Mouse (Mus musculus) CH12F3 (cell line): ENCODE measurements around the gene Pex14.

Source experiments
- in situ Hi-C: fragments of 300-500 bp; cut with MboI; formaldehyde crosslinking; loops from 2 replicates; pipeline ENCODE4 v1.14.3; 2020; ENCODE audit warnings: low sequenced_read_pairs

Gene Pex14

DNA sequence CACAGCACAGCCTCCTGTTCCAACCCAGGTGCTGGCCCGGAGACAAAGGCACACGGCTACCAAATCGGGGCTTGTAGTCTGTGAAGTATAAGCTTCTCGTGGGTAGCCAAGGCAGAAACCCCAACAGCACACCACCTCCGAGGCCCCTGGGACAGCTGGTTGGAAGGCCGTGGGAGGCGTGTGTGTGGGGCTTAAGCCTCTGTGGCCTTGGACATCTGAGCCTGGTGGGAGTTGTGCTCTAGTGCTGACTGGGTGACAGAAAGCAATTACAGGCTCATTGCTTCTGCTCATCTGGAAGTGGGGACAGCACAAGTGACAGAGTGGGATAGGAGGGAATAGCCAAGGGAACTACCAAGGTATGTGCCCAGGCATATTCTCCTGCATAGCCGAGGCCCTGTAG is 175.7 kb downstream of the Pex14 start:
- in situ Hi-C loops = no loop called here

DNA sequence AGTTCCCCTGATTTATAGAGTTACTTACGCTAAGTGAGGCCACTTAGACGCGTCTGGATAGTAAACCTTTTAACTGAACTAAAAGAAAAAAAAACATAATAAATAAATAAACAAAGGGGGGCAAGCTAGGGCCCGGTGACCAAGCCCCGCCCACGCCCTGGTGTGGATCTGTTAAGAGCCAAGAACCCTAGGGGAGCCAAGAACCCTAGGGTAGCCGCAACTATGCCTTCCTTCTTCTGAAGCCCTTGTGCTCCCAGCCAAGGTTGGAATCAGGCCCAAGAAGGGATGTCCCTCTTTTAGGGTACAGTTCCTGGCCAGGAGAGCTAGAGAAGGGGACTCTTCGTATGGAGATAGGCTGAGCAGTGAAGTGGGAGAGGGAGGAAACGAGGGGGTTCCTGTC is 176.3 kb downstream of the Pex14 start:
- in situ Hi-C loops = no loop called here

DNA sequence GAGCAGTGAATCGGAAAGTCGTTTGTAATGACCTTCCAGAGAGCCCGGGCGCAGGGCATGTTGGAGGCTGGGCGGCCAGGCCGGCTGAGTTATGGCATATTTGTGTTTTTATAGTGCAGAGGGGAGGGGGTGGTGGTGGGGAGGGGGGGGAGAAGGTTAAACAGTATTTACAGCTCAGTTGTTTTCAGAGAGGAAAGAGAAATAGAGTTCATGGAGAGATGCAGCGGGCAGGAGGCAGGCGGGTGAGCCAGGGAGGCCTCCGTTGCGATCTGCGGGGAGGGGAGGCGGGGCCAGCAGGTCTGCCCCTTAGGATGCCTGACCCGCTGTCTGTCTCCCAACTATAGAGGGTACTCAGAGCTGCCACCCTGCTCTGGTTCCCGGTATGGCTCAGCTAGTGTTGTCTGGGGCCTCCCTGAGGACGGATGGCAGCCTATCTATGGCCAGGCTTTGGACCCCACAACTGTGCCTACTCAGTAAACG is 177.4 kb downstream of the Pex14 start:
- in situ Hi-C loops = no loop called here

DNA sequence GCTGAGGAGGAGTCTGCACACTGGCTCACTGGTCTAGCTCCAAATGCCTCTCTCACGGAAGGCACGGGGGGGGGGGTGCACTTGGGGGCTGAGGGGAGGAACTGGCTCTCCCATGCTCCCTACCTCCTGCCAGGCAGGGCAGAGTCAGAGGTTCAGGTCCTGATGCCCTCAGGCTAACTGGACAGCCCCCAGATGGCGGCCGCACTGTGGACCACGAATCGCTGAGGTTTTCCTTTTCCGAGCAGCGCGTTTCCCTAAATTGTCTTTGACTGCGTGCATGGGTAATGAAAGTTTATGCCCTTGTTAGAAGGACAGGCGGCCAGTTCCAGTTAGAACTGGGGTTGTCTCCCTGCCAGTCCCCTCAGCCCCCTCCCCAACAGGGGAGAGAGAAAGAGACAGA is 179.1 kb downstream of the Pex14 start:
- in situ Hi-C loops = no loop called here

DNA sequence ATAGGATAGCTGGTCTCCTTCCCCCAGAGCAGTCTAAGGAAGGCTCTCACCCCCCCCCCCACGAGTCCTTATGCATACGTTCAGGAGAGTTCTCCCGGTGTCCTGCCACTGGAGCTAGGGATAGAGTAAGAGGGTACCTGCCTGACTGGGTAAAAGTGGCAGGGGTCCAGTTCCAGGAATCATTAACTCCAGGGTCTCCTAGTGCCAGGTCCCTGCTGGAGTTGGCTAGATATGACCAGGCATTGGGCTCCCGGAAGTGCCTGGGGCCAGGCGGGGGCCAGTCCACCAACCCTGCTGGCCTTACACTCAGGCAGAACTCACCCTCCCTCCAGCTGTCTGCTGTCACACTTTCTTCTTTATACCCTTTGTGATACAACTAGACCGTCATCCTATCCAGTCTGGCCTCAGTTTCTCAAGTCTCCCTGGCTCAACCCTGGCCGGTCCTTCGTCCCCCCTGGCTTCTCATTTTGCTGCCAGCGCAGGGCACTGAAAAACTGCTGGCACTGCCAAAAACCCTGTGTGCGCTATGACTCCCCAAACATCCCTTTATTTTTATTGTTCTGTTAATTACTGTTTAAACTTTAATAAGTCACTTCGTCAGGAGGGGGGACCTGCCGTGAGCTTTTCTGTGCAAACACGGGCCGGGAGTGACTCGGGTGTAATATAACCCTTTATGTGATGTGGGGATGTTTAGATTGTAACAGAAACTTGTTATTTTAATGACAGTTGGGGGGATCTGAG is 180.8 kb downstream of the Pex14 start:
- in situ Hi-C loops = no loop called here

DNA sequence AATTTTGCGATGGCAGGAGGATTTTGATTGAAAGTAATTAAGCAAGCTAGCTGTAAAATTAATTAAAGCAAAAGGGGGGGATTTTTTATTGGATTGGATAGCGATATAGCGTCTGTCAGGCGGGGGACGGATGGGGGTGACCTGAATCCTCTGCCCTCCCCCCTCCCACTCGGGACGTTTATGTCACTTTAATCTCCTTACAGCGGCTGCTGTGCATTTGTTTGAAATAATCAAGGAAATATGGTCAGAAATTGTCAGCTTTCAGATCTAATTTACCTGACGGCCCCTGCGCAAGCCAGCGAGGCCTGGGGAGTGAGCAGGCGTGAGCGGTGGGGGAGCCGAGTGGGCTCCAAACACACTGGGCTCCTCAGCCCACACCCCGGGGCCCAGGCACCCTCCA is 183.8 kb downstream of the Pex14 start:
- in situ Hi-C loops = no loop called here

DNA sequence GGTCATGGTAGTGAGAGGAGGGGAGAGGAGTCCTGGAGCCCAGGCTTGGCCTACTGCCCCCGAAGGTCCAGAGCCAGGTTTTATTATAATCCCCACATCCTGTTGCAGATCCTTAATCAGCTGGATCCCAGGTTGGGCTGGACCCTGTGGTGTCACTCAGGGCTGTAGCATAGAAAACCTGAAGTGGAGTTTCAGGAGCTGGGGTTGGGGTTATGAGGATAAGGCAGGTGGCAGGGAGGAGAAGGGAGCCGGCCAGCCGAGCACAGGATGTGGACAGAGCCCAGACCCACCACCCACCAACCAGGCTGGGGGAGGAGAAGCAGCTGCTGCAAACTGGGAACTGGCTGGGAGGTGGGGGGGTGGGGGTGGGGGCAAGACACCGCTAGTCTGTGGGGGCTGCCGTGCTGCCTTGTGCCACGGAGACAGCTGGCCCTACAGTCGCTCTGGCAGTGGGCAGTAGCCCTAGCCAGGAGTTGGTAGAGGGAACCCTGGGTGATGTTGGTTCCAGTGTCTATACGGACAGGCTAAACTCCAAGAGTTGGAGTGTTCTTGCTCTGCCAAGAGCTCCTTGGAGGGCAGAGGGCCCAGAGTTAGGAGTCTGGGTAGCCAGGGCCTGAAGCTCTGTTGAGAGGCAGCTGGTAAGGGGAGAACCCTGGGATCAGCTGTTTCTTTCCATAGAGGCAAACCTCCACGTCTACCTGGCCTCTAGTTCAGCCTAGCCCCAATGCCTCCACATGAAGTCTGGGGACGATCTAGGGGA is 184.6 kb downstream of the Pex14 start:
- in situ Hi-C loops = no loop called here

DNA sequence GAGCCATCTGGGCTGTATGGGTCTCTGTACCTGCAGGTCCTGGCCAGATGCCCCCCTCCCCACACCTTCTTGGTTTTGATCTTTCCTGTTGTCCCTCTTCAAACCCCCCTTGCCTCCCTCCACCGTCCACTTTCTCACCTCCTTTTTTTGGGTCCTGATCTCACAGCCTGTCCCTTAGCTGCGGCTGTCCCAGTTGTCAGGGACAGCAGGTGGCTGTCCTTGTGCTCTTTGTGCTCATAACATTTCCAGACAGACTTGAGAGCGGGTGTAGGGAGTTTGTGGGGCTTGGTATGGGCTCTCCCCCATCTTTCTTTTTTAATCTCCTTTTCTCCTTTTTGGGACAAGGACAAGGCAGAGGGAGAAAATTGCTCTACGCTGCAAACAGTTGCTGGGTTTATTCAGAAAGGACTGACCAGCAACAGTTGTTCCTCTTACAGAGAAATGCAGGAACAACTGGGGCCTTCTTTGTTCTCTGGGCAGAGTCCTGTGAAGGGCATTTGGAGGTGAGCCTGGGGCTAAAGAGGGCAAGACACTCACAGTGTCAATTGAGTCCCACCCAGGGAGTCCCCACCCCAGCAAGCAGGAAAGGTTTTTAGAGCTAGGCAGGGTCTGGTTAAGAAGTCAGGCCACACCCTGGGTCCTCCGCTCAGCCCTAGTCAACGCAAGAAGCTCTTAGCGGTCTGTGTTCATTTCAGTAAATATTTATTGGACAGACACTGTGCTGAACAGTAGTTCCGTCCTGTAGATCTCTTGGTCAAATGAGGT is 186.7 kb downstream of the Pex14 start:
- in situ Hi-C loops = no loop called here

DNA sequence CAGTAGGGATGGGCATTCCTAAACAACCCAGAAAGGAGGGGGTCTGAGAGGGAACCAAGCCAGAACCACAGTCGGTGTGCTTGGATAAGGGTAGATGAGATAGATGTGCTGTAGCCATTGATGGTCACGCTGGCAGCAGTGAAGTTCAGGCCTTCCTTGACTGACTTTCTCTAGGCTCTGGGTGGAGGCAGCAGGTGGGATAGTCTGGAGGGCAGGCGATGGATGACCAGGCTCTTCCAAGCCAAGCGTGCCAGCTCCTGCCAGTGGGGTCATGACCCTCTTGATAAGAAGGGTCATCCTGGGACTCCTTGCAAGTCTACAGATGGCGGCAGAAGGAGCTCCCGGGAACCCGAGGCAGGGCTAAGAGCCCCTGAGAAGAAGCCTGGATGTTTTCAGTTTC is 187.5 kb downstream of the Pex14 start:
- in situ Hi-C loops = no loop called here
